Mouse (Mus musculus) T-cell, adult 2 months (primary cell): ENCODE measurements around the gene Ppp3ca.

Experiments used
- DNase-seq: peaks from one replicate; pipeline ENCODE4 v3.0.0; 2022; ENCODE audit warnings: low spot score

Ppp3ca gene

GRCm38 (mm10) chr3:136670110-136670359 is at the start of gene Ppp3ca:
Gene Ppp3ca, plus strand, starts transcription at chr3:136670124.
- no peak for DNase-seq

- DNase-seq: no peak
Measured at GRCm38 (mm10) chr3:136640544-136641230, 29.2 kb upstream of the Ppp3ca start.

GRCm38 (mm10) chr3:136650966-136651365 is 19.0 kb upstream of the Ppp3ca start:
- no peak for DNase-seq

GRCm38 (mm10) chr3:136651496-136651895 is 18.4 kb upstream of the Ppp3ca start:
- no peak for DNase-seq

- DNase-seq: no peak
Measured at GRCm38 (mm10) chr3:136656460-136657035, 13.4 kb upstream of the Ppp3ca start.

GRCm38 (mm10) chr3:136658681-136659080 is 11.2 kb upstream of the Ppp3ca start:
- no peak for DNase-seq

- DNase-seq: no peak
Measured at GRCm38 (mm10) chr3:136665119-136665518, 4.8 kb upstream of the Ppp3ca start.

- no peak for DNase-seq
Measured at GRCm38 (mm10) chr3:136668072-136668471, 1.9 kb upstream of the Ppp3ca start.

- peak; percentile 98 for DNase-seq
Measured at GRCm38 (mm10) chr3:136669231-136670109, 454 bp upstream of the Ppp3ca start.

- peak; percentile 51 for DNase-seq
Measured at GRCm38 (mm10) chr3:136670360-136671131, 622 bp downstream of the Ppp3ca start.

GRCm38 (mm10) chr3:136671161-136671939 is 1.4 kb downstream of the Ppp3ca start:
- DNase-seq: peak; percentile 69

- DNase-seq: peak; percentile 20
Measured at GRCm38 (mm10) chr3:136671940-136672278, 2.0 kb downstream of the Ppp3ca start.

- no peak for DNase-seq
Measured at GRCm38 (mm10) chr3:136672870-136673269, 2.9 kb downstream of the Ppp3ca start.

GRCm38 (mm10) chr3:136673363-136673762 is 3.4 kb downstream of the Ppp3ca start:
- DNase-seq: no peak

GRCm38 (mm10) chr3:136674486-136674885 is 4.6 kb downstream of the Ppp3ca start:
- no peak for DNase-seq

GRCm38 (mm10) chr3:136676991-136677390 is 7.1 kb downstream of the Ppp3ca start:
- no peak for DNase-seq

- no peak for DNase-seq
Measured at GRCm38 (mm10) chr3:136678386-136678785, 8.5 kb downstream of the Ppp3ca start.

GRCm38 (mm10) chr3:136679903-136680491 is 10.1 kb downstream of the Ppp3ca start:
- DNase-seq: no peak

GRCm38 (mm10) chr3:136682242-136682641 is 12.3 kb downstream of the Ppp3ca start:
- no peak for DNase-seq

- DNase-seq: no peak
Measured at GRCm38 (mm10) chr3:136684191-136684958, 14.5 kb downstream of the Ppp3ca start.

GRCm38 (mm10) chr3:136686429-136686828 is 16.5 kb downstream of the Ppp3ca start:
- DNase-seq: no peak
